Mouse (Mus musculus) brain, embryonic 18.5 days (tissue): ENCODE data around the gene Lif.

Experiments used
- DNase-seq: peaks from one replicate; pipeline ENCODE4 v3.0.0-alpha.2; 2012; ENCODE audit warnings: low read depth, low spot score

Lif gene

GRCm38 (mm10) chr11:4231435-4231834 lies 25.9 kb upstream of the Lif start:
- no peak for DNase-seq

- no peak for DNase-seq
Observed at GRCm38 (mm10) chr11:4232644-4233043, 24.7 kb upstream of the Lif start.

DNA sequence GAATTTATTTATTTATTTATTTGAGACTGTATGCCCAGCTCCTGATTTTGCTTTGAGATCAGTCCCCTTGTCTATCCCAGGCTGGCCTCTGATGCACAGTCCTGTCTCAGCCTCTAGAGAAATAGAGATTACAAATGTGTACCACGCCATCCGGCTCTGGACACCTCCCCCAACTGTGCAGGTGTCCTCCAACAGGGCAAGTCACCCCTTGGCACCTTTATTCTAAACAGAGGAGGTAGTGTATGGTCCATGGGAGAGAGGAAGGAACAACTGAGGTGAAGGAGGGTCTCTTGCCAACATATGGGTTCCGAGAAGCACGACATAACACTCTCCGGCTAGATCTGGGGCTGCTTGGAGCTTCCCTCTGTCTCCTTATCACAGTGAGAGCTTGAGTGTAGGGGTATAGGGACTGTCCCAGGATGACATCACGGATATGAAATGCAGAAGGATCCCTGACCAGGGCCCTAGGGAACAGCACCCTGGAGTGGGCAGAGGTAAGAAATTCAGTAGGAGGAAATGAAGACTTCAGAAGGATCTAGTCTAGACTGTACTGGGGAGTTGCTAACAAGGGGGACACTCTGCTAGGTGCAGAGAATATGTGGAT lies 22.2 kb upstream of the Lif start:
- no peak for DNase-seq

DNA sequence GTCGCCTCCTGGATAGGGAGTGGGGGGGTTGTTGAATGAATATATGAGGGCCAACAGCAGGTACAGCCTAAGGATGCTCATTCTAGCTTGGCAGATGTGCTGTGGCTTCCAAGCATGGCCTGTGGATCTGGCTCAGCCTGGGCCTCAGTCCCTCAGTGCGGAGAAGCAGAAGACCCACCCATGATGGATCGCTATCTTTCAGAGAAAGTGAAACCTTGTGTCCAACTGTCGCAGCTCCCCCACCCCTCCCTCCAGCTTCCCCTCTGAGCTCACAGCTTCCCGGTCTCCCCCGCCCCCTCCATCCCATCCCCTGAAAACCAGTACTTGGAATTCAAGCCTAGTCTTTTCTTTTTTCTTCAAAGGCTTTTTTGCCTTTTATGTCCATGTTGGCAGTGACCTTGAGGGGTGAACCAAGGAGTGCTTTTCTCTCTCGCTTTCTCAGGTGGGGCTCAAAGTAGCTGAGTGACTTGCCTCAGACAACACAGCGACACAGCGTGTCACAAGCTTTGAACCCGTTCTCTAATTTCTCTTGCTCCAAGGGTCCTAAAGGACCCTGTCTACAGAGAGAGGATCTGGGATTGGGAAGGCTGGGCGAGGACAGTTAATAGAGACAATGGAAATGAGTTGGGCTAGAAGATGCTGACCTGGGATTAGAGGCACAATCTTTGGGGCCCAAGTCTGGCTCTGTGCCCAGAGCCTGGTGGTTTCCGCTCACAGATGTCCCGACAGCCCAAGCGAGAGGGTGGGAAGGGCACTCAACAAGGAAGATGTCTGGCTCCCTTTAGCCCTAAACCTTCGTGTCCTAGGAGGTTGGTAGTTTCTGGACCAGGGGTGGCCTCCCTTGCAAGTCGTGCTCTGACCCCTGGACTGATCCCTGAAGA lies 21.5 kb upstream of the Lif start, which contains the start of gene Osm:
Gene Osm, plus strand, starts transcription at position 756 of the 881 bp plus-strand sequence.
- no peak for DNase-seq

DNA sequence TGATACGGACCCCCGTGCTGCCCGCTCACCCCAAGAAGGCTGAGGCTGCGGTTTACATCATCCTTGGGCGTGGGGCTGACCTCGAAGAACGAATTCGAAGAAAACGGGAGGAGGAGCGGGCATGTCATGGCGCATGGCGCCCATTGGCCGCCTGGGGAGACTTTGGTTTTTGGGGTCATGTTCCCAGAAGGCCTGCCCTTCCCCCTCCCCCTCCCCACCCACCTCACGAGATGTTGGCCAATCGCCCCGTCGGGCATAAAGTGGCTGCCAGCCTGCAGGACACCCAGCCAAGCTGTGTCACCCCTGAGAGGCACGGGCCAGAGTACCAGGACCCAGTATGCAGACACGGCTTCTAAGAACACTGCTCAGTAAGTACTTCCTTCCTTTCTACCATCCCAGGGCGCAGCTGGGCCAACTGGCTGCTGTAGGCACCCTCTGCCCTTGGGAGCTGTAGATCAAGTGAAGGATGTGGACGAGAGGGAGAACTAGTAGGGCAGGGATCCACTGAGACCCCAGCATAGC lies 20.8 kb upstream of the Lif start:
- no peak for DNase-seq

DNA sequence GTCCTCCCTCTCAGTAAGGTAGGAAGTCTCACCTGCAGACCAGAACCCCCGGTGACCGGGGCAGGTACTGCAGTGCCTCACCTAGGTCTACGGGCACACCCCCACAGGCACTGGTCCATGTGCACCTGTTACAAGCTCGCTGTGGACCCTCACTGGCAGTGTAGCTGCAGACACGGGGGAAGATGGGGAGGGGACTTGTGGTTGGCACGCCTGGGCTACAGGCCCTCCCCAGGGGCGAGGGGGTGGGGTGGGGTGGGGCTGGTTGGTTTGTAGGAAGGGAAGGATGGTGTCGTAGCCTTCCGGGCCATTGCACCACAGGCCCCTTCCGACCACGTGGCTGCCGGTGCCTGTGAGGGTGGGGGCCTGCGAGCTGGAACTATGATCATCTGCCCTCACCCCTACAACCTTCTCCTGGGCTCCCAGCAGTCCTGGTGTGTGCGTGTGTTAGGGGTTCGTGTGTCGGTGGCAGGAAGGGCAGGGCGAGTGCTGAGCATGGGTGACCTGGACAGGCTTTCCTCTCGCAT lies 19.9 kb upstream of the Lif start:
- DNase-seq = no peak

GRCm38 (mm10) chr11:4238167-4238566 lies 19.2 kb upstream of the Lif start:
- DNase-seq = no peak

- DNase-seq = no peak
Observed at GRCm38 (mm10) chr11:4239691-4240090, 17.7 kb upstream of the Lif start.

DNA sequence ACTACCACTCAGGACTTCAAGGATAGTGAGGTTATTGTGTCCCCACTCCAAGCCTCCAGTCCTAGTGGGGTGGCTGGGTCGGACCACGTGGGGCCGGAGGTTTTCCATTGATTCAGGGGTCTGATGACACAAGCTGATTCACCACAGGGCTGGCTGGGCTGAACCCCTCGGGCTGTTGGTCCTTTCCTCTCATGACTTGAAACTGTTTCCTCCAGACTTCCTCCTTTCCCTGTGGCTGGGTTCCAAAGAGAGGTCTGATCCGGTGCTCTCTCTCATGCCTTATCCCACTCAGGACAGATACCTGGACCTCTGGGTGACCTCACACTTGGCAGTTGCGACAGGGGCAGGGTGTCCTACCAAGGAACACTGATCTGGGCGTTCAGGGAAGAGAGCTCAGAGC lies 17.2 kb upstream of the Lif start:
- no peak for DNase-seq

- no peak for DNase-seq
Observed at GRCm38 (mm10) chr11:4241180-4241579, 16.2 kb upstream of the Lif start.

DNA sequence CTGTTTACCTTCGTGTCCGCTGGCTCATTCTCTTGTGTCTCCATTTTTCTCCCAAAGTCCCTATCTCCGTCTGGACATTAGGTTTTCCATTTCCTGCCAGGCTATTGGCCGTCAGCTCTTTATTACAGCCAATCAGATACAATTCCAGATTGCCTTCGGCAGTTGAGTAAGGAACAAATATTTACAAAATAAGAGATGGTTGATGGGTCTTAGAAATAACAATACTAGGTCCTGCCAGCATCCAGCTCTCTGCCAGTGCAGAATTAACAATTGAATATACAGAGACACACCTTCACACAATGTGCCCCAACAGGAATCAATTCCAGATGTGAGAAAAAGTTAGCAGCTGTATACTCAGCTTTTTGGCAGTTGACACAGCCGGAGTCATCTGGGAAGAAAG lies 11.2 kb upstream of the Lif start:
- no peak for DNase-seq

DNA sequence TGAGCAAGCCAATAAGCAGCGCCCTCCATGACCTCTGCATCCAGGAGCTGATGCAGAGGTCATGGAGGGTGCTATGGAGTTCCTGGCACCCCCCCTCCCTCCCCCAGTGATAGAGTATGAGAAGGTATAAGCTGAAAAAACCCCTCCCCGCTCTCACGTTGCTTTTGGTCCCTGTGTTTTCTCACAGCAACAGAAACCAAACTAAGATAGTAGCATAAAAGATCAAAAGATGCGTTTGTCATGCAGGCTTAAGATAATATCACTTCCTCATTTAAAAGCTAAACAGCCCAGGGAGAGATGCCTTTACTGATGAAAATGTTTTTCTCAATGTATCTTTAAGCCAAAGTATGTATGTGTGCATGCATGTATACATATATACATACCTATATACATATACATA lies 10.7 kb upstream of the Lif start:
- DNase-seq = no peak

DNA sequence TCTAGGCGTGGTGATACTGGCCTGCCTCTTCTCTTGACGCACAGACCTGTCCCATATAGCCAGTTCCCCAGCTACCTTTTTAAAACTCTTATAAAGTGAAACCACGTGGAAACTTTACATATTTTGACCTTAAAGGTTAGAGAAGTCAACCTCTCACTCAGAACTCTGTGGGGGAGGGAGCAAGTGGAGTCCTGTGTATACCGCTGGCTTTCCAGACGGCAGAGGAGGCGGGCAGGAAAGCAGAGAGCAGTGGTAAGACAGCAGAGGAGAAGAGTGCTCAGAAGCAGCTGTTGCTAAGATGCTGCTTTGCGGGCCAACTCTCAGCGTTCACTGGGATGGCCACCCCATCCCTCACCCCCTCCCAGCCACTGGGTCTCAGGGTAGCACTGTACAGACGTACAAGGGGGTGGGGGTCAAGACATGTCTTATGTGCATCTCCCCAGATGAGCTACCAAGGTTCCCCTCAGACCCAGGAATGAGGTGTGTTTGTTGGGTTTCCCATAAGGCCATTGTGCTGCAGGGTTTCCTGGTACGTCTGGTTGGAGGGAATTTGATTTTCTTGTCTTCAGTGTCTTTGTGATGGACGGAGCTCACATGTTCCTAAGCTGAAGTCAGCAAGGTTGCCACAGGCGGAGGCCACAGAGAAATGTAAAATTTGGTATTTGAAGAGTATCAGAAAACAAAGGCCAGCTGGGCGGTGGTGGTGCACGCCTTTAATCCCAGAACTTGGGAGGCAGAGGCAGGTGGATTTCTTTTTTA lies 10.0 kb upstream of the Lif start:
- no peak for DNase-seq

- DNase-seq = no peak
Observed at GRCm38 (mm10) chr11:4249151-4249550, 8.2 kb upstream of the Lif start.

- DNase-seq = no peak
Observed at GRCm38 (mm10) chr11:4250290-4250689, 7.1 kb upstream of the Lif start.

DNA sequence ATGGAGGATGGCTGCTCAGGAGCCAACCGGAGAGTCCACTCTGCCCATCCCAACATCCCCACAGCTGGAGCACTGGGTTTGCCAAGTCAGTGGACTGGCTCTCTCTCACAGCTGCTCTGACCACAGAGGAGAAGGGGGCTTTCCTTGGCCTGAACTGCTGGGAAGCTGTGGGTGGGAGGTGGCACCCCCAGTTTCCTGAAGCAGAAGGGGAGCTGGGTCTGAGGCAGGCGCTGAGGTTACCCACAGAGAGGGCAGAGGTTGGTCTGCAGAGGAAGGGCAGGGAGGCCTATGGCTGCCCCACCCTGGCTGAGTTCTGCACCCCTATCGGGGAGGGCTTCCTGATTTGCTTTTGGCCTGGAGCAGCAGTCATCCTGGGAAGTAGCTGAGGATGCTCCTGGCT lies 6.0 kb upstream of the Lif start:
- no peak for DNase-seq

DNA sequence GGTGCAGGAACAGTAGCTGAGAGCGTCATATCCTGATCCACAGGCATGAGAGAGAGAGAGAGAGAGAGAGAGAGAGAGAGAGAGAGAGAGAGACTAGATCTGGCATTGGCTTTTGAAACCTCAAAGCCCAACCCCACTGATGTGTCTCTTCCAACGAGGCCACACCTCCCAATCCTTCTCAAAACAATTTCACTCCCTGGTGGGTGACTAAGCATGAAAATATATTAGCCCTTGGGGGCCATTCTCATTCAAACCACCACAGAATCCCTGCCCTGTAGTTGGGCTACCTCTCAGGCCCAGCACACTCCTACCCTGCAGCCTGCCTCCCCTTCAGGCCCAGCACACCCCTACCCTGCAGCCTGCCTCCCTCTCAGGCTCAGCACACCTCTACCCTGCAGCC lies 4.5 kb upstream of the Lif start:
- no peak for DNase-seq

DNA sequence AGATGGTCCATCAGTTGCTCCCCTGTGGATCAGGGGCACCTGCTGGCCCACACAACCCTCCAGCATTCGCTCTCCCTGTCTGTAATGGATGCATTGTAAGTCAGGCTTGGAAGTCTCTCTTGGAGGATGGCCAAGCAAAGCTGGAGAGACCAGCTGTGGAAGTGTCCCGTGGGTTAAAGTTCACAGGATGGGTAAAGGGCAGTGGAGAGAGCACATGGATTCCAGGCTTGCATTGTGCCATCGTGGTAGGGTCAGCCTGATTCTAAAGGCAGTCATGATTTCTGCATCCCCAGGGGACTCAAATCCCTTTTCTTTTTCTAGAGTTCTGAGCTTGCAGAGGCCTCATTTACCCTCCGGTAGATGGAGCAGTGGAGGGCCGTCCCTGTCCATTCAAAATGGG lies 399 bp downstream of the Lif start:
- no peak for DNase-seq

- DNase-seq = peak; percentile 26
Observed at GRCm38 (mm10) chr11:4258657-4259082, 1.3 kb downstream of the Lif start.

GRCm38 (mm10) chr11:4260463-4261187 lies 3.3 kb downstream of the Lif start:
- no peak for DNase-seq

DNA sequence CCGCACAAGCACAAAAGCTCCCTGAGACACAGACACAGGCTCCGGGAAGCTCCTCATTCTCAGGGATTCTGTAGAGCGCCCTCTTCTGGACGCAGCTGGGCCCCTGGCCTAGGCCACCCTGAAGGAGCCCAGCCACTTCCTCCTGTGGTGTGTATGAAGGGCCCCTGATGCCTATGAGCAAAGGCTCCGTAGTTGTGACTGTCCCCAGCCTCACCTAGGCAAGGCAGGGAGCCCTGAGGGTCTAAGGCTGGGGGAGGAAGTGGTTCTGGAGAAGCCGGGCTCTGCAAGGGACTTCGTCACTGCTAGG lies 3.8 kb downstream of the Lif start:
- DNase-seq = no peak

- DNase-seq = peak; percentile 18
Observed at GRCm38 (mm10) chr11:4261969-4262368, 4.6 kb downstream of the Lif start.
